Mouse (Mus musculus): ENCODE data around the gene Iqcf3.
"Not testable (repeated sequence)": the region's sequence is repeated elsewhere in the genome, so short reads cannot be mapped to it uniquely, and the experiment has no call there.

The Iqcf3 gene

GRCm38 (mm10) chr9:106561531-106561930 is at the start of gene Iqcf3:
TSS of gene Iqcf3 (minus strand) at chr9:106561631.
- no peak for DNase-seq (ENCODE audit: low read depth, low spot score)

GRCm38 (mm10) chr9:106610727-106611126 is 49.3 kb upstream of the Iqcf3 start:
- no peak for DNase-seq (ENCODE audit: low read depth, low spot score)

- peak; percentile 84 for DNase-seq (ENCODE audit: low read depth, low spot score)
These were observed 39.1 kb upstream of the Iqcf3 start for GRCm38 (mm10) chr9:106600546-106600945.

GRCm38 (mm10) chr9:106598466-106598865 is 37.0 kb upstream of the Iqcf3 start:
- DNase-seq (ENCODE audit: low read depth, low spot score) = peak; percentile 38

- no peak for DNase-seq (ENCODE audit: low read depth, low spot score)
These were observed 34.4 kb upstream of the Iqcf3 start for GRCm38 (mm10) chr9:106595836-106596235.

- not testable (repeated sequence) for DNase-seq (ENCODE audit: low read depth, low spot score)
These were observed 34.0 kb upstream of the Iqcf3 start for GRCm38 (mm10) chr9:106595402-106595801.

- no peak for DNase-seq (ENCODE audit: low read depth, low spot score)
These were observed 30.7 kb upstream of the Iqcf3 start for GRCm38 (mm10) chr9:106592158-106592557.

- DNase-seq (ENCODE audit: low read depth, low spot score) = no peak
These were observed 21.1 kb upstream of the Iqcf3 start for GRCm38 (mm10) chr9:106582552-106582951.

- DNase-seq (ENCODE audit: low read depth, low spot score) = no peak
These were observed 18.6 kb upstream of the Iqcf3 start for GRCm38 (mm10) chr9:106580016-106580415.

- DNase-seq (ENCODE audit: low read depth, low spot score) = no peak
These were observed 14.7 kb upstream of the Iqcf3 start for GRCm38 (mm10) chr9:106576112-106576511.

- DNase-seq (ENCODE audit: low read depth, low spot score) = peak; percentile 64
These were observed 11.9 kb upstream of the Iqcf3 start for GRCm38 (mm10) chr9:106573366-106573765.

GRCm38 (mm10) chr9:106572186-106572585 is 10.8 kb upstream of the Iqcf3 start:
- DNase-seq (ENCODE audit: low read depth, low spot score) = no peak

- no peak for DNase-seq (ENCODE audit: low read depth, low spot score)
These were observed 9.5 kb upstream of the Iqcf3 start, which contains the start of gene Iqcf4 for GRCm38 (mm10) chr9:106570896-106571295. TSS of gene Iqcf4 (minus strand) at chr9:106570996.

- DNase-seq (ENCODE audit: low read depth, low spot score) = peak; percentile 84
These were observed 5.0 kb upstream of the Iqcf3 start for GRCm38 (mm10) chr9:106566437-106566836.

- peak; percentile 21 for DNase-seq (ENCODE audit: low read depth, low spot score)
These were observed 2.6 kb upstream of the Iqcf3 start for GRCm38 (mm10) chr9:106564025-106564424.

GRCm38 (mm10) chr9:106562291-106562690 is 860 bp upstream of the Iqcf3 start:
- DNase-seq (ENCODE audit: low read depth, low spot score) = no peak

GRCm38 (mm10) chr9:106534975-106535374 is 26.5 kb downstream of the Iqcf3 start:
- no peak for DNase-seq (ENCODE audit: low read depth, low spot score)

GRCm38 (mm10) chr9:106534296-106534695 is 27.1 kb downstream of the Iqcf3 start:
- peak; percentile 70 for DNase-seq (ENCODE audit: low read depth, low spot score)

GRCm38 (mm10) chr9:106531833-106532232 is 29.6 kb downstream of the Iqcf3 start:
- peak; percentile 78 for DNase-seq (ENCODE audit: low read depth, low spot score)

GRCm38 (mm10) chr9:106519909-106520308 is 41.5 kb downstream of the Iqcf3 start:
- DNase-seq (ENCODE audit: low read depth, low spot score) = no peak

GRCm38 (mm10) chr9:106519433-106519832 is 42.0 kb downstream of the Iqcf3 start:
- DNase-seq (ENCODE audit: low read depth, low spot score) = no peak

GRCm38 (mm10) chr9:106514273-106514672 is 47.2 kb downstream of the Iqcf3 start, which contains the start of gene Iqcf5:
TSS of gene Iqcf5 (plus strand) at chr9:106514573.
- DNase-seq (ENCODE audit: low read depth, low spot score) = no peak

- no peak for DNase-seq (ENCODE audit: low read depth, low spot score)
These were observed 47.9 kb downstream of the Iqcf3 start for GRCm38 (mm10) chr9:106513566-106513965.
